Mouse (Mus musculus): ENCODE data around the gene Slc6a8.

DNA sequence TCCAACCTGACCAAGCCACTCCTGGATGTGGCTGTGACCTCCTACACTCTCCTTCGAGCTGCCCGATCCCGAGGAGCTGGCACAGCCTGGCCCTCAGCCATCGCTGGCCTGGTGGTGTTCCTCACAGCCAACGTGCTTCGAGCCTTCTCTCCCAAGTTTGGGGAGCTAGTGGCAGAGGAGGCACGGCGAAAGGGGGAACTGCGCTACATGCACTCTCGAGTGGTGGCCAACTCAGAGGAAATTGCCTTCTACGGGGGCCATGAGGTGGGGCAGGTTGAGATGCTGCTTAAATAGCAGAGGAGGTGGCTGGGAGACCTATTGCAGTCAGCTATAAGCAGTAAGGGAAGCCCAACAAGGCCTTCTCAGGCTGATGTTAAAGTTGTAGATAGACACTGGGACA is 44.7 kb downstream of the Slc6a8 start:
- no peak for TF ChIP-seq EP300 (IDR thresholded peaks at IDR 0.05; ENCODE audit: low read depth in 1 of 2, low read length in 2 of 2)
- TF ChIP-seq POLR2A (IDR thresholded peaks at IDR 0.05; ENCODE audit: control insufficient read depth in 1 of 2, insufficient read depth in 1 of 2, low read depth in 1 of 2, low read length in 2 of 2, poor library complexity in 1 of 2): no peak
- TF ChIP-seq HCFC1 (IDR thresholded peaks at IDR 0.05; ENCODE audit: low read depth, low read length): no peak
- TF ChIP-seq TCF12 (IDR thresholded peaks at IDR 0.05; ENCODE audit: low read depth, low read length): no peak
- TF ChIP-seq CTCF (IDR thresholded peaks at IDR 0.05 in 2 of 3, conservative IDR thresholded peaks at IDR 0.05 in 1 of 3; ENCODE audit: control insufficient read depth in 1 of 3, insufficient read depth in 1 of 3, low read depth in 2 of 3, low read length in 3 of 3, poor library complexity in 1 of 3, severe bottlenecking in 1 of 3): no peak
- no peak for TF ChIP-seq POLR2AphosphoS2 (IDR thresholded peaks at IDR 0.05; ENCODE audit: low read length)
- no peak for TF ChIP-seq GATA1 (IDR thresholded peaks at IDR 0.05; ENCODE audit: low read depth, low read length)
- TF ChIP-seq ZC3H11A (IDR thresholded peaks at IDR 0.05; ENCODE audit: low read depth, low read length): no peak
- no peak for TF ChIP-seq ZNF384 (IDR thresholded peaks at IDR 0.05; ENCODE audit: low read depth, low read length)
- no peak for TF ChIP-seq MAFK (IDR thresholded peaks at IDR 0.05; ENCODE audit: borderline replicate concordance, low read depth, low read length)
- TF ChIP-seq SIN3A (IDR thresholded peaks at IDR 0.05; ENCODE audit: low read length): no peak
- no peak for TF ChIP-seq POLR2AphosphoS5 (IDR thresholded peaks at IDR 0.05; ENCODE audit: borderline replicate concordance, low read depth, low read length)
- no peak for TF ChIP-seq TBP (IDR thresholded peaks at IDR 0.05; ENCODE audit: low read depth, low read length)
